Mouse (Mus musculus): ENCODE results near the gene Adk. TPM values are rescaled to one million over a fixed set of nuclear protein-coding genes. Genes with fewer than 3 reads are reported as not detected.

Adk gene
- polyA plus RNA-seq, 1 experiment: 69.5 TPM

- H3ac ChIP-seq (ENCODE audit: control insufficient read depth, insufficient read length, low read depth): no peak overlapping the region
- no peak overlapping the region for H3K4me3 ChIP-seq (ENCODE audit: insufficient read depth, poor library complexity, severe bottlenecking)
- H3K79me2 ChIP-seq (ENCODE audit: control insufficient read depth, insufficient read depth): no peaks in the 10 kb centered on the region
- no peak for TF ChIP-seq MYOG (IDR thresholded peaks at IDR 0.05; ENCODE audit: control insufficient read depth, extremely low read depth, insufficient read length)
- H3K36me3 ChIP-seq (ENCODE audit: control insufficient read depth, insufficient read depth): no peaks in the 10 kb centered on the region
- no peaks in the 10 kb centered on the region for H3K27me3 ChIP-seq (ENCODE audit: control insufficient read depth, insufficient read depth, insufficient read length)
- no peaks in the 10 kb centered on the region for H3K79me3 ChIP-seq (ENCODE audit: low read depth)
These were observed 225.9 kb downstream of the Adk start for GRCm38 (mm10) chr14:21278290-21278689.

- Histone ChIP-seq H3K36me3 (ENCODE audit: control insufficient read depth, insufficient read depth) (no peaks in the 10 kb centered on the region), H3K79me2 (ENCODE audit: control insufficient read depth, insufficient read depth) (no peaks in the 10 kb centered on the region), H3K27me3 (ENCODE audit: control insufficient read depth, insufficient read depth, insufficient read length) (no peaks in the 10 kb centered on the region), H3ac (ENCODE audit: control insufficient read depth, insufficient read length, low read depth) (no peak overlapping the region), H3K4me3 (ENCODE audit: insufficient read depth, poor library complexity, severe bottlenecking) (no peak overlapping the region), H3K79me3 (ENCODE audit: low read depth) (no peaks in the 10 kb centered on the region)
- TF ChIP-seq USF1 (IDR thresholded peaks at IDR 0.05; ENCODE audit: low read depth) (no peak), FOSL1 (IDR thresholded peaks at IDR 0.05; ENCODE audit: insufficient read depth, low read length, poor library complexity, severe bottlenecking) (no peak), CTCF (IDR thresholded peaks at IDR 0.05; ENCODE audit: control insufficient read depth, insufficient read depth, insufficient read length) (no peak), MAX (IDR thresholded peaks at IDR 0.05) (no peak), MYOG (IDR thresholded peaks at IDR 0.05; ENCODE audit: control insufficient read depth, extremely low read depth, insufficient read length) (no peak), MYOD1 (IDR thresholded peaks at IDR 0.05; ENCODE audit: control insufficient read depth, insufficient read length, low read depth) (no peak), CEBPB (IDR thresholded peaks at IDR 0.05; ENCODE audit: low read depth) (no peak)
These were observed 226.6 kb downstream of the Adk start for GRCm38 (mm10) chr14:21278907-21279535.

- Histone ChIP-seq H3K4me3 (ENCODE audit: insufficient read depth, poor library complexity, severe bottlenecking) (no peak overlapping the region), H3ac (ENCODE audit: control insufficient read depth, insufficient read length, low read depth) (no peak overlapping the region), H3K79me2 (ENCODE audit: control insufficient read depth, insufficient read depth) (no peaks in the 10 kb centered on the region), H3K27me3 (ENCODE audit: control insufficient read depth, insufficient read depth, insufficient read length) (no peaks in the 10 kb centered on the region), H3K36me3 (ENCODE audit: control insufficient read depth, insufficient read depth) (no peaks in the 10 kb centered on the region), H3K79me3 (ENCODE audit: low read depth) (no peaks in the 10 kb centered on the region)
- TF ChIP-seq CTCF (IDR thresholded peaks at IDR 0.05; ENCODE audit: control insufficient read depth, insufficient read depth, insufficient read length) (no peak), USF1 (IDR thresholded peaks at IDR 0.05; ENCODE audit: low read depth) (no peak), MAX (IDR thresholded peaks at IDR 0.05) (no peak), CEBPB (IDR thresholded peaks at IDR 0.05; ENCODE audit: low read depth) (no peak), MYOD1 (IDR thresholded peaks at IDR 0.05; ENCODE audit: control insufficient read depth, insufficient read length, low read depth) (no peak), MYOG (IDR thresholded peaks at IDR 0.05; ENCODE audit: control insufficient read depth, extremely low read depth, insufficient read length) (no peak), FOSL1 (IDR thresholded peaks at IDR 0.05; ENCODE audit: insufficient read depth, low read length, poor library complexity, severe bottlenecking) (no peak)
These were observed 228.1 kb downstream of the Adk start for GRCm38 (mm10) chr14:21280451-21280850.

GRCm38 (mm10) chr14:21281506-21281905 is 229.1 kb downstream of the Adk start:
- H3K79me2 ChIP-seq (ENCODE audit: control insufficient read depth, insufficient read depth): no peaks in the 10 kb centered on the region

GRCm38 (mm10) chr14:21284116-21284515 is 231.7 kb downstream of the Adk start:
- TF ChIP-seq MYOG (IDR thresholded peaks at IDR 0.05; ENCODE audit: control insufficient read depth, extremely low read depth, insufficient read length) (no peak), MYOD1 (IDR thresholded peaks at IDR 0.05; ENCODE audit: control insufficient read depth, insufficient read length, low read depth) (no peak), USF1 (IDR thresholded peaks at IDR 0.05; ENCODE audit: low read depth) (no peak), CTCF (IDR thresholded peaks at IDR 0.05; ENCODE audit: control insufficient read depth, insufficient read depth, insufficient read length) (no peak), MAX (IDR thresholded peaks at IDR 0.05) (no peak), FOSL1 (IDR thresholded peaks at IDR 0.05; ENCODE audit: insufficient read depth, low read length, poor library complexity, severe bottlenecking) (no peak), CEBPB (IDR thresholded peaks at IDR 0.05; ENCODE audit: low read depth) (no peak)
- Histone ChIP-seq H3K36me3 (ENCODE audit: control insufficient read depth, insufficient read depth) (no peaks in the 10 kb centered on the region), H3K4me3 (ENCODE audit: insufficient read depth, poor library complexity, severe bottlenecking) (no peak overlapping the region), H3K79me3 (ENCODE audit: low read depth) (no peaks in the 10 kb centered on the region), H3ac (ENCODE audit: control insufficient read depth, insufficient read length, low read depth) (no peak overlapping the region), H3K79me2 (ENCODE audit: control insufficient read depth, insufficient read depth) (no peaks in the 10 kb centered on the region), H3K27me3 (ENCODE audit: control insufficient read depth, insufficient read depth, insufficient read length) (no peaks in the 10 kb centered on the region)

More at GRCm38 (mm10) chr14:21281506-21281905, 229.1 kb downstream of the Adk start:
- no peak overlapping the region for H3K4me3 ChIP-seq (ENCODE audit: insufficient read depth, poor library complexity, severe bottlenecking)
- H3K79me3 ChIP-seq (ENCODE audit: low read depth): no peaks in the 10 kb centered on the region
- TF ChIP-seq MYOG (IDR thresholded peaks at IDR 0.05; ENCODE audit: control insufficient read depth, extremely low read depth, insufficient read length) (no peak), USF1 (IDR thresholded peaks at IDR 0.05; ENCODE audit: low read depth) (no peak), CEBPB (IDR thresholded peaks at IDR 0.05; ENCODE audit: low read depth) (no peak), FOSL1 (IDR thresholded peaks at IDR 0.05; ENCODE audit: insufficient read depth, low read length, poor library complexity, severe bottlenecking) (no peak), MYOD1 (IDR thresholded peaks at IDR 0.05; ENCODE audit: control insufficient read depth, insufficient read length, low read depth) (no peak), CTCF (IDR thresholded peaks at IDR 0.05; ENCODE audit: control insufficient read depth, insufficient read depth, insufficient read length) (no peak), MAX (IDR thresholded peaks at IDR 0.05) (no peak)
- no peaks in the 10 kb centered on the region for H3K27me3 ChIP-seq (ENCODE audit: control insufficient read depth, insufficient read depth, insufficient read length)
- no peaks in the 10 kb centered on the region for H3K36me3 ChIP-seq (ENCODE audit: control insufficient read depth, insufficient read depth)
- no peak overlapping the region for H3ac ChIP-seq (ENCODE audit: control insufficient read depth, insufficient read length, low read depth)

GRCm38 (mm10) chr14:21284847-21285246 is 232.5 kb downstream of the Adk start:
- H3K27me3 ChIP-seq (ENCODE audit: control insufficient read depth, insufficient read depth, insufficient read length): no peaks in the 10 kb centered on the region
- H3K79me3 ChIP-seq (ENCODE audit: low read depth): no peaks in the 10 kb centered on the region
- no peaks in the 10 kb centered on the region for H3K79me2 ChIP-seq (ENCODE audit: control insufficient read depth, insufficient read depth)
- H3K36me3 ChIP-seq (ENCODE audit: control insufficient read depth, insufficient read depth): no peaks in the 10 kb centered on the region
- TF ChIP-seq FOSL1 (IDR thresholded peaks at IDR 0.05; ENCODE audit: insufficient read depth, low read length, poor library complexity, severe bottlenecking) (no peak), CEBPB (IDR thresholded peaks at IDR 0.05; ENCODE audit: low read depth) (no peak), MYOD1 (IDR thresholded peaks at IDR 0.05; ENCODE audit: control insufficient read depth, insufficient read length, low read depth) (no peak), MYOG (IDR thresholded peaks at IDR 0.05; ENCODE audit: control insufficient read depth, extremely low read depth, insufficient read length) (no peak), MAX (IDR thresholded peaks at IDR 0.05) (no peak), CTCF (IDR thresholded peaks at IDR 0.05; ENCODE audit: control insufficient read depth, insufficient read depth, insufficient read length) (no peak), USF1 (IDR thresholded peaks at IDR 0.05; ENCODE audit: low read depth) (no peak)
- H3K4me3 ChIP-seq (ENCODE audit: insufficient read depth, poor library complexity, severe bottlenecking): no peak overlapping the region
- H3ac ChIP-seq (ENCODE audit: control insufficient read depth, insufficient read length, low read depth): no peak overlapping the region
